Mouse (Mus musculus): ENCODE measurements around the gene Magi1.

- no peak for TF ChIP-seq POLR2A (IDR thresholded peaks at IDR 0.05; ENCODE audit: insufficient read depth, low read depth, low read length)
- TF ChIP-seq CTCF (IDR thresholded peaks at IDR 0.05), result no peak
Observed at GRCm38 (mm10) chr6:93981211-93981610, 302.5 kb downstream of the Magi1 start.
